Mouse (Mus musculus) brain, embryonic 14.5 days (tissue): Measurements from ENCODE around the gene Anapc5. TPM values are rescaled to one million over a fixed set of nuclear protein-coding genes. Genes with fewer than 3 reads are reported as not detected.

Source experiments
- DNase-seq: peaks from one replicate; pipeline ENCODE4 v3.0.0-alpha.2; 2011; ENCODE audit warnings: low read depth
- CTCF ChIP-seq: fragments of 200-500 bp; IDR thresholded peaks from 2 replicates; pipeline ENCODE4 v1.5.1; 2012; ENCODE audit warnings: inconsistent platforms, mild to moderate bottlenecking, moderate library complexity, borderline replicate concordance; ENCODE audit not compliant: insufficient read depth, insufficient read length; ENCODE audit errors: extremely low read depth
- POLR2A ChIP-seq: fragments of 200-500 bp; IDR thresholded peaks from 2 replicates; pipeline ENCODE4 v1.6.1; 2012; ENCODE audit warnings: mild to moderate bottlenecking, inconsistent platforms, borderline replicate concordance; ENCODE audit not compliant: poor library complexity, insufficient read depth, insufficient read length, severe bottlenecking; ENCODE audit errors: extremely low read depth
- polyA plus RNA-seq: library from polyadenylated mRNA; depleted of rRNA; stranded (reverse); fragments of >200 nt; gene quantifications from 2 replicates; pipeline ENCODE4 v1.2.3, GENCODE M21; 2012

Anapc5 gene
- polyA plus RNA-seq, 1 experiment, result 621 TPM

- TF ChIP-seq CTCF (no peak), POLR2A (no peak)
- no peak for DNase-seq
These were observed 3.3 kb upstream of the Anapc5 start for GRCm38 (mm10) chr5:122824450-122824849.

GRCm38 (mm10) chr5:122823976-122824375 lies 2.8 kb upstream of the Anapc5 start:
- DNase-seq, result no peak
- TF ChIP-seq CTCF (no peak), POLR2A (no peak)

DNA sequence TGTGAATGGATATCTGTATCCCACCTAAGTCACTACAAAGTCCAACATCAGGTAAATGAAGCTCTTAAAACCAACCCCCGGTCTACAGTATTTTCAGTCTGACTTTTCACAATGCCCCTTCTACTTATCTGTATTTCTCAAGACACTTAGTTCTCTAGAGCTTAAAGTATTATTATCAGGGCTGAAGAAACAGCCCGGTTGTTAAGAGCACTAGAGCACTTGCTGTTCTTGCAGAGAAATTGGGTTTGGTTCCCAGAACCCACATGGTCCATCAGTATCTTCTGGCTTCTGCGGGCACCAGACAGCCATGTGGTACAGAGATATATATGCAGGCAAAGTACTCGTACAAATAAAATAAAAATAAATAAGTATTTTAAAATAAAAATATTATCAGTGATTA lies 1.3 kb upstream of the Anapc5 start:
- DNase-seq, result no peak
- TF ChIP-seq CTCF, result no peak
- no peak for TF ChIP-seq POLR2A

DNA sequence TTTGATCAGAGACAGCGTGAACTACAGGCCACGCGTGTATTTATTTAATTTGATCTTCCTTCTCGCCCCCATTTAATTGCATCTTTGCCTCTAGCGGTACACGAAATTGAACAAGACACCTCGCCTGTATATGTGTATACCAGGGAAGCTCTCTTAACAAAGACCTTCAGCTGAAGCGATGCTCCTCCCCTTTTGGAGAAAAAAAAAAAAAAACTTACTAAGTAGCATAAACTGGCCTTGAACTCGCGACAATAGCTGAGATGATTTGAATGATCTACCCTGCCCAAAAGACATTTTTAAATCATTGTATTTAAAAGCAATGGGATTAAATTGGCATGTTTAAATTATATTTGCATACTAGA lies 366 bp upstream of the Anapc5 start:
- TF ChIP-seq CTCF (no peak), POLR2A (no peak; the same call in 1 of the 2 replicates)
- DNase-seq, result no peak

DNA sequence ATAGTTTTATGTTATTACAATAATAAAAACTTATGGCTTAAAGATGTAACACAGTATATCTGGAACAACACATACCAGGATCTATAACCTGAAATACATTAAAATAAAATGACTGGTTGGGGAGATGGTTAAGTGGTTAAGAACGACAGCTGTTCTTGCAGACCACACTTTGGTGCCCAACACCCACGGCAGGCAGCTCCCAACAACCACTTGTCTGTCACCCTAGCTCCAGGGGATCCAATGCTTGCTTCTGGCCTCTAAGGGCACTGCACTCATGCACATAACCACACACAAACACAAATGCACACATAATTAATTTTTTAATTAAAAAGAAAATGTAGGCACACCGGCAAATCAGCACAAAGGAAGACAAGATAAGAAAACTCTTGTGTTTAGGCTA lies 8.4 kb downstream of the Anapc5 start:
- DNase-seq, result no peak
- no peak for TF ChIP-seq CTCF

- no peak for TF ChIP-seq POLR2A
- TF ChIP-seq CTCF, result peak; percentile 73; the same call in 1 of the 2 replicates
- peak; percentile 79 for DNase-seq
These were observed 9.6 kb downstream of the Anapc5 start for GRCm38 (mm10) chr5:122811364-122812079.

DNA sequence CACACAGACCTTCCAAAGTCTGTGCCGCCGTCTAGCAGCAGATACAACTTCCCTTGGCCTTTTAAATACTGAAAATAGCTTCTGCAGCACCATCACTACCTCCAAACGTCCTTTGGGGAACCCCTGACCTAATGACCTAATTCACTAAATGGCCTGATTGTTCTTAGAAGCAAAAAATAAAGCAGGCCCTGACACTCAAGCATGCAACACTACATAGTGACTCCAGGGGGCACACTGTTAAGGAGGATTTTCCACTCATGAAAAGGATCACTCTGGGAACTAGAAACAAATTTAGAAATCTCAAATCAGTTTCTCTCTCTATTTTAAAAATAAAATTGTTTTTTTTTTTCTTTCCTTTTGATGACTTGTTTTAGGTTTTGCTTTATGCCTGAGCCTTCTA lies 15.6 kb downstream of the Anapc5 start:
- no peak for DNase-seq
- TF ChIP-seq CTCF, result peak; percentile 33; the same call in 1 of the 2 replicates
- no peak for TF ChIP-seq POLR2A

DNA sequence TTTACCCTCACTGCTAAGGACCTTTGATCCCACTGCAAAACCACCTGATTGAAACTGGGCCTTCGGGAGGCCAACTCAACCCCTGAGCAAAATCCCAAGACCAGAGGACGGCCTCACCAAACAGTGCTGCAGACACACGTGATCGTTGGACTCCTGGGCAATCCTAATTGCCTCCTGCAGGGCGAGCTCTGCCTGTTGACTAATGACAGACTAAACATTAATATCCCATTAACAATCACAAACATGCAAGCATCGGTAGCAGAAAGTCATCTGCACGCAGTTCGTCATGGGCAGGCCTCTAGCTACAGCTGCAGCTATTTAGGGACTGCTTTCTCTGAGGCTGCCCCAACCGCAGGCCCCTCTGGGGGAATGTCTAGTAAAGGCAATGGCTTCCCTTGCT lies 18.4 kb downstream of the Anapc5 start:
- TF ChIP-seq POLR2A (no peak), CTCF (no peak)
- DNase-seq, result no peak

- no peak for DNase-seq
- no peak for TF ChIP-seq POLR2A
- no peak for TF ChIP-seq CTCF
These were observed 19.5 kb downstream of the Anapc5 start for GRCm38 (mm10) chr5:122801684-122802083.

DNA sequence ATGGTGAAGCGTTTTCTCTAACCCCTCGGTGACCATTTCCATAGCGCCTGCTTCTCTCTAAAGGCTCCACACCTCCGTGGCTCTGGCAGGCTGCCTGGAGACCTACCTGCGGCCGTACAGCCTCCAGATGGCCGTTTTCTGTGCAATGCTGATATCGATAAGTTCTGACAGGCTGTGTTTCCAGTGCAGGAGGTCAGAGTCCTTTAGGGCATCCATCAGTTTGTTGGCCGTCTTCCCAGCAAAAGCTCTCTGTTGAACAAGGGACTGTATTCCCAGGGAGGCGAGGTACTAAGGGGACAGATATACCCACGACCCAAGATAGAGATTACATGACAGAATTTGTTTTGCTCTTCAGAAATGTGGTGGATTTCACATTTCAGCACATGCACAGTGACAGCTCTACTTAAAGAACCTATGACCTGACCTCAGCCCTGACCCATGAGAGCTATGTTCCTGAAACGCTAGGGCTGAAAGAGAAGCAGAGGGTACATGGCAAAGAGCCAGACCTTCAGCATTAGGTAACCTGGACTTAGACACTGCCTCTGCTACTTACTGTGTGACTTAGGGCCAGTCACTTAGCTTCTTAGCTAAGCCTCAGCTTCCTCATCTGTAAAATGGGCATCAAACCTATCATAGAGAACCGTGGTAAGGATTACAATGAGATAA lies 20.7 kb downstream of the Anapc5 start:
- TF ChIP-seq CTCF (no peak), POLR2A (no peak)
- DNase-seq, result no peak

GRCm38 (mm10) chr5:122799379-122800344 lies 21.5 kb downstream of the Anapc5 start:
- DNase-seq, result peak; percentile 48
- no peak for TF ChIP-seq CTCF

- TF ChIP-seq POLR2A, result no peak
- no peak for TF ChIP-seq CTCF
- peak; percentile 88 for DNase-seq
These were observed 22.4 kb downstream of the Anapc5 start for GRCm38 (mm10) chr5:122798557-122799378.
